Mouse (Mus musculus) left cerebral cortex, adult 9 months (tissue): ENCODE results near the gene Gspt1.

Source experiments
- DNase-seq, 2 experiments: peaks; one replicate each; pipeline ENCODE4 v3.0.0; 2022; ENCODE audit warnings: low spot score in 2 of 2

Gene Gspt1

DNA sequence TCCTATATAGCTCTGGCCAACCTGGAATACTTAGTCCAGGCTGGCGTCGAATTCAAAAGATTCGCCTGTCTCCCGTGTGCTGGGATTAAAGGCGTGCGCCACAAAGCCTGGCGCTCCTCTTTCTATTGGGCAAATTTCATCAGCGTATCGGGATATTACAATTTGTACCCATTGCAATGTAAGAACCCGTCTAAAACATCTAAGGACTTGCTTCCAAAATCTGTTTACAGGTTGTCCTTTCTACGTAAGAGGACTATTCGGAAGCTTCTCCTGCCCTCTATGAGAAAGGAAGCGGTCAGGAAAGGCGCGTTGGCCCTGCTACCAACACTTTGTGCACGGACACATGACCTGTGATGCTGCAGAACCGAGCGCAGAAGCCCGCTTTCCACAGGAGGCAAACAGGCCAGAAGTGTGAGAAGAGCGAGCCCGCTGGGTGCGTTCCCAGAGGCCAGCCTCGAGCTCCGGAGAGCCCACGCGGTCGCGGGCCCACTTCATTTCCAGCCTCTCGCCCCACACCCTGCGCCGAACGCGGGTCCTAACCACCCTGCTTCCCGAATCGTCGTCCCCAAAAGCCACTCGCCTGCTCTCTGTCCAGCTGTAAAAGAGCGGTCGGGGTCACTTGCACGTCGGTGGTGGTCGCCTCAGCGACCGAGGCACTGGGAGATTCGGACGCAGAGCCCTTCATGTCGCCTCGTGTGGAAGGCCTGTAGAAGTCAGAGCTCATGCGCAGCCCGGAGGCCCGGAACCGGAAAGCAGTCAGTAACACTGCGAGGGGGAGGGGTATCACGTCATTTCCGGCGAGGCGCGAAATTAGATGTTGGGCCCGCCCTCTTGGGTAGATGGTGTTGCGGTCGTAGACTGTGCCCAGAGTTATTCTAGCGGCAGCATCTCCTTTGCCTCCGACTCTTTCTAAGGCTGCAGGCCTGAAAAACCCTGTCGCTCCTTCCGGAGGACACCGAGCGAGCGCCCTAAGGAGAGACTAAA lies 51.3 kb downstream of the Gspt1 start, which contains the start of gene Rsl1d1:
Gene Rsl1d1 (minus strand): TSS at position 761 of the 984 bp plus-strand sequence.
- peak; percentile 70 to 94 for DNase-seq

DNA sequence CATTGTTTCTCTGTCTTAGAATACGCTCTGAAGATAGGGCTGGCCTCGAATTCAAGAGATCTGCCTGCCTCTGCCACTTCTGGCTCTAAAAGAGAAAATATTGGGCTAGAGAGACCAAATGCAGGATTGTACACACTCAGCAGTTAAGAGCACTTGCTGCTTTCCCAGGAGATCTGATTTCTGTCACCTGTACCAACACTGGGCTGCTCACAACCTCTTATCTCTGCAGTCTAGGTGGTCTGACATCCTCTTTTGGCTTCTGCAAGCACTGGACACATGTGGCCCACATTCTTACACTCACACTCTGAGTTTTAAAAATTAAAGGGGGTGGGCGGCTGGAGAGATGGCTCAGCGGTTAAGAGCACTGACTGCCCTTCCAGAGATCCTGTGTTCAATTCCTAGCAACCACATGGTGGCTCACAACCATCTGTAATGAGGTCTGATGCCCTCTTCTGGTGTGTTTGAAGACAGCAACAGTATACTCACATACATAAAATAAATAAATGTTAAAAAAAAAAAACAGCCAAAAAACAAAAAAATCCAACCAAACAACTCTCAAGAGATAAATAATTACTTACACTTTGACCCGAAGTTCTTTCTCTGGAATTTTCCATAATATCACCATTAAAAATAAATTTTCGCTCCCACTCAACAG lies 52.3 kb downstream of the Gspt1 start:
- DNase-seq = no peak

DNA sequence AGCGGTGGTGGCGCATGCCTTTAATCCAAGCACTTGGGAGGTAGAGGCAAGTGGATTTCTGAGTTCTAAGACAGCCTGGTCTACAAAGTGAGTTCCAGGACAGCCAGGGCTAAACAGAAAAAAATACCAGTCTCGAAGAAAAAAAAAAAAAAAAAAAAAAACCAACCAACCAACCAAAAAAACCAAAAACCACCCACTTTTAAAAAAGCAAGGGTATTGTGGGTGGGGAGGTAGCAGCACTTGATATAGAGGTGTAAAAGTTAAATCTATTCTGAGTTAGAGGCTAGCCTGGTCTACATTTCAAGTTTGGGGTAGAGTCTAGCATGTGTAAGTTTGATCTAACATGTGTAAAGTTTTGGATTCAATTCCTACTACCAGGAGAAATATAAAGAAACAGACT lies 53.9 kb downstream of the Gspt1 start:
- no peak for DNase-seq

DNA sequence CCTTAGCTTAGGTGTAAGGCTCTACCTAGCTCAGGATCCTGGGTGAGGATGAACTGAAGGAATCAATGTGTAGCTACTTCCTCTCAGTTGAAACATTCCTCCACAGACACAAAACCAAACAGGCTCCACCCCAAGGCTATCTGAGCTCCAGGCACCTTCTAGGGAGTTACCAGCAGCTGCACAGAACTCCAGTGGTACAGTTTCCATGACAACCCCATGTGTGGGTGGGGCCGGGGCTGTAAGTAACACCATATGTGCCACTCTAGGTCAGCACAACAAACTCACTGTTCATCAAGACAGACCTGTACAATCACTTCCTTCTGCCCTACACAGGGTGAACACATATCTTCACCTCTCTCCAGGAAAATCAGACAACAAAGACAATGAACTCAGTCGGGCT lies 55.7 kb downstream of the Gspt1 start:
- no peak for DNase-seq

DNA sequence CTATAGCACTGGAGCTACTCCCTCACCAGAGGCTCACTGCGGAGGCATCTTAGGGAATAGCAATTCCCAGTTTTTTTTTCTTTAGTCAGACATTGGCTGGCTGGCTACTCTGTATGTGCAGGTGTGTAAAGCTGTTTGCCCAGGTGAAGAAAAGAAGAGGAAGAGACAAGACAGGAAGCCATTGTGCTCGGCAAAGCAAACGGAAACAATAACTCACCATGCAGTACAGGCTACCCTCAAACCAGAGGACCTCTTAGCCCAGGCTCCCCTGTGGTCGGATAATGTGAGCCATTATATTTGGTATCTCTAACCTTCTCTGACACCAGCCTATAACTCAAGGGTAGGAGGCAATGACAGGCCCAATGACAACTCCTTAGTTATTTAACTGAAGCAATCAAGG lies 57.1 kb downstream of the Gspt1 start:
- no peak for DNase-seq

DNA sequence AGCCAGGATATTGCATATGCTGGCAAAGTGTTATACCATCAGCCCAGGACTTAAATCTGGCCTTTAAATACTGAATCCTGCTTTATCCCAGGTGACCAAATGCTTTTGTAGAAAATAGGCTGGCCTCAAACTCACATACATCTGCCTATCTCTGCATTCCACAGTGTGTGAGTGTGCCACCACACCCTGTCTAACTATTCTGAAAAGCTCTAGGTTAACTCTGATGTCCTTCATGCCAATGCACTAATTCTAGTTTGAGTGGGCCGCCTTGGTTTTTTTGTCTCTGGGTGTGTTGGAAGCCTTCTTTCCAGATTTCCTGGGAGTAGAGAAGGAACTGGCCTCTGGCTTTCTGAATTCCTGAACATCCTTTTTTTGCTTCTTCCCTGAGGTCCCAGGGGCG lies 60.9 kb downstream of the Gspt1 start:
- no peak for DNase-seq

DNA sequence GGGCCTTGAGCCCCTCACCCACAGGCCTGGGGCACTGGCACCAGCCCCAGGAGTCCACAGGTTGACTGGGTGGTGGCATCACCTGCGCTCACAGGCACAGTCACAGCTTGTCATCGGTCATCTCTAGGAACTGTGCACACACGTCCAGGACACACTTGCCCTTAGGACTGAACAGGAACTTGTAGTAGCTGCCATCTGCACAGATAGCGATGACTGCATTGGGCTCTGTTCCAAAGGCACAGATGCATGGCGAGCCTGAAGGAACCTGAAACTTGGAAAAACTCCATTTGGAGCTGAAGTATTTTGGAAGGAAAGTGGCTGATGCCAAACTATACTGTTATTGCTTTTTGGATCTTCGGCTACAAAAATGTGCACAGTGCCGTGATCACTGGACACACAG lies 64.0 kb downstream of the Gspt1 start:
- DNase-seq = peak in 1 of 2 experiments; percentile 44

DNA sequence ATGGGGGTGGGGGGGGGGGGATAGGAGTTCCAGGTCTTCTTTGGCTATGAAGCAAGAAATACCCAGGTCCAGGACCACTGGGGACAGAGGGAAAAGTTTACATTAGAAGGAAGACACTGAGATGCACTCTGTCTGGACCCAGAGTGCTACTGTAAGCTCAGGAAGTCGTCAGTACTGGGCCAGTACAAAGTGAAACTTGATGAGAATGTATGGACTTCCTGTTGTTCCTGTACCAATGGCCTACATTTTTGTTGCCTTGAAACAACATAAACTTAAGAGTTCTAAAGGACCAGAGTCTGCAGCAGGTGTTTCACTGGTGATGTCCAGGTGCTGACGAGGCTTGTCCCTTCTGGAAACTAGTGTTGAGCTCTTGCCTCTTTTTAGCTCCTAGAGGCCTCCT lies 76.7 kb downstream of the Gspt1 start:
- DNase-seq = no peak

DNA sequence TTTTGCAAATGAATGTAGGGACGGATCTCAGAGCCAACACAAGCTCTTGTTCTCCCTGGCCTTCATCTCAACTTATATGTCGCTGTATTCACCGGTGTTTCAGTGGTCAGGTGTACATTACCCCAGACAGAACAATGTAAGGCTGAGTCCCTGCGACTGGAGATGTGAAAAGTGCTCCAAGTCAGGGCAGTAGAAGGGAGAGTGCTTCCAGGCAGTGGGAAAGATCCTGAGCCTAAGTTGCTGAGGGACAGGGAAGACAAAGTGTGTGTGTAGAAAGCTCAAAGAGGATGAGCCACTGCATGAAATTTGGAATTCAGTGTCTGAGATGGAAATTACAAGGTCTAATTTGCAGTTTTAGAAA lies 77.3 kb downstream of the Gspt1 start:
- DNase-seq = no peak

DNA sequence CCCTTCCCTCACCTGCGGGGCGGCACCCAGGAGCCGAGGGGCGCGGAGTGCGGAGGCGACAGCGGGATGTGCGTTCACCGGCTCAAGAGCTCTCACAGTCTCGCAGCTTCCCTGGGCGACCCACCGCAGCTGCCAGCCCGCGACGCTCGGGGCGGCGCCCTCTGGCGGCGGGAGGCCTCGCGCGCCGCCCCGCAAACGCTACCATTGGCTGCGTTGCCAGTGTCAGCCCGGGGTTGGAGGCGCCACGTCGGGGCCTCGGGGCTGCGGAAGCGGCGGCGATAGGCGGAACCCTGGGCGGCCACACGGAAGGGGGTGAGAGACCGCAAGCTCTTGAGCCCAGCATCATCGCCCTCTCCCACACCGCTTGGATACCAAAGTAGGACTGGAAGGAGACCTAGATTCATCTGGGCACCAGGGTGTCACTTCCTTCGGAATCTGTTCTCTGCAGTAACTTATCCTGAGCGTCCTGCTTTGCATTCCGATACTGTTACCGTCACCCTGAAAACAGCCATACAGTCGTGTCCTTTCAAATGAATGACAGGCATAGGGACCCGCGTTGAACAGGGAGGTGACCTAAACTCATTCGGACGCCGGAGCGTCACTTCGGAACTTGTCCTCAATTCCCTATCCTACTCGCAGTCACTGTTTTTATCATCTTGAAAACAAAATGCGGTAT lies 77.8 kb downstream of the Gspt1 start, which contains the start of gene Zc3h7a:
Gene Zc3h7a (minus strand): TSS at position 186 of the 676 bp plus-strand sequence.
- DNase-seq = peak; percentile 71 to 91

DNA sequence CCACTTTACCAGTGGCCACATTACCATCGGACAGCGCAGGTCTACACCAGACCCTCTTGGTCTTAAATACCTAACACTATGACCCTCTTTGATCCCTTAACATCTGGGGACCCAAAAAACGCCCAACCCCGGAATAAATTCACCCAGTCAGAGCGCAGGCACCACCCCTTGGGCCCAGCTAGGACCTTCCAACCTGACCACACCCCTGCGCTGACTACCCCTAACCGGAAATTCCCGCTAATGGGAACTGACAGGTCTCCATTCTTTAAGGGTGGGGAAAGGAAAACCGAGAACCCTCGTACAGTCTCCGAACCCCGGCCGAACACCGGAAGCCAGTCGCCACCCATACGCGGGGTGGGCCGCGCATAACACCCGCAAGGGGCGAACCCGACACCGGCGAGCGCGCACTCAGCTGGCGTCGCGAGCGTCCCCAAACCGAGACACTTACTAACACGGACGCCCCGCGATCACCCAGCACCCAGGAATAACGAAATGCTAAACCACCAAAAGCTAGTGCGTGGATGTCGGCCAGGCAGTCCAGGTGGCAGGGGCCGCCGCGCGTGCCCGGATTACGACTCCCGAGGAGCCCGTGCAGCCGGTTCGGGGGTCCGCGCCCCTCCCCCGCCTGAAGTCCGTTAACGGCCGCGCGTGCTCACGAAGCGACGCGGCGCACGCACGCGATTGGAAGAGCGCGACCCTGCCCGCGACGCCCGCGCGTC lies 78.5 kb downstream of the Gspt1 start:
- DNase-seq = peak; percentile 22 to 32

DNA sequence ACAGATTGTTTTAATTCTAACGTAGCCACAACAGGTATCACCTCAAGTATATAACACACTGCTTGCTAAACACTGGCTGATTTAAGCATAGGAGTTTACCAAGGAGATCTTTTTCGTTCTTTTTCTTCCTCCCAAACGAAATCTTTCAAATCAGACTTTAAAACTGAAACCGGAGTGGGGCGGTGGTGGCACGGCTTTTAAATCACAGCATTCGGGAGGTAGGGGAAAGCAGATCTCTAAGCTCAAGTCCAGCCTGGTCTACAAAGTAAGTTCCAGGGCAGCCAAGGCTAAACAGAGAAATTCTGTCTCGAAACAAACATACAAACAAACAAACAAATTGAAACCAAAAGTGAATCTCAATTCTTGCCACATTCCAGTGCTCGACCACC lies 79.0 kb downstream of the Gspt1 start:
- DNase-seq = no peak

DNA sequence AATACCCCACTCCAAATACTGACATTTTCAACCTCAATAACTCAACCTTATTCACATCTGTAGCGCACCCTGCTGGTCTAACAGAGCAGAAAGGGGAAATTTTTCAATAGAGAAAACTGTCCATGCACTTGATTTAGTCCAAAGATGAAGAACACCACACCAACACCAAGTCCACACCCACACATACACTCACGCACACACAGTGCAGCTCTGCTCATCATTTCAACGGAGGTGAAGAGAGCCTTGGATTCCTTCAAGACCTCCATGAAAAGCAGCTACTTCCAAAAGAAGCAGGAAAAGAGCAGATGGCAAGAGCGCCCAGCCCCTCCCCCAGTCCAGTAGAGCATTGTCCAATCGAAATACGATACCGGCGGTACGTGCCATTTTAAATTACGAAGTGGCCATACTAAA lies 79.4 kb downstream of the Gspt1 start:
- DNase-seq = peak in 1 of 2 experiments; percentile 60

DNA sequence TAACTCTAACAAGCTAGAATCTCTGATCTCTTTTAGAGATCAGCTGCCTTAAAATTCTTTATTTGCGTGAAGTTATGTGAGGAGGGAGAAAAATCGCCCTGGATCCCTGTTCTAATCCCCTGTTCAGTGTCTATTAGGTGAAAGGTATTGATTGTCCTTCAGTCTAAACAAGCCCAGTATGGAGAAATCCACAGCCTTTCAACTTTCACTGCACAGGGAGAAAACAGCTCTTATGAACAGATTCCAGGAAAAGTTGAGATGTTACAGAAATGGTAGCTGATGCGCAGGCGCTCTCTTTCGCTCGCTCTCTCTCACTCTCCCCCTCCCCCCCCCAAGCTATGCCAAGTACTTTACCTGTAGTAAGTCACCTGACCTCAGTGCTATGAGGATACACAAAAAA lies 82.4 kb downstream of the Gspt1 start:
- DNase-seq = no peak
